Mouse (Mus musculus) cerebral cortex, adult 2 months (tissue): ENCODE data around the gene Tmem253.

Source experiments
- WGBS: fragments of 180-500 bp; shearing (Covaris S2); methylation state at CpG from one replicate; pipeline ENCODE4 v1.1.7; 2018; 5-methylcytosine and 5-hydroxymethylcytosine counted together

Tmem253 gene

GRCm38 (mm10) chr14:52015445-52016100, at the start of gene Tmem253:
Gene Tmem253, plus strand, starts transcription at chr14:52015658.
- 28% methylated on average over 6 of the region's 6 CpGs for WGBS

GRCm38 (mm10) chr14:51967400-51967799, 48.1 kb upstream of the Tmem253 start:
- 51% methylated on average over 3 of the region's 3 CpGs for WGBS

DNA sequence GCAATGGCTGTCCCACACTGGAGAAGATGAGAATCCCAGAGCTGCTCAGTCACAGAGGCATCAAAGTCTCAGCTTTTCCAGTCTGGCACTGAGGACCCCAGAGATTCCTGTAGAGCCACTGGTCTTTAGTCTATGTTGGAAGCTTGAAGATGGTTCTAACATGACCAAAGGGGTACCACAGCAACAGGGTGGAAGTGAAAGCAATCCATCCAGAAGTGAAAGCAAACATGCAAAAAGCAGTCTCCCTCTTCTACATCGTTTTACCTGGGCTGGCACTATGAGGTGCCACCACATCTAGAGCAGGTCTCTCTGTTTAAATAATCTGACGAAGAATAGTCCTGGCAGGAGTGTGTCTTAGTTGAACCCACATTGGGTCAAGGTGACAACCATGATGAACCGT, 36.2 kb upstream of the Tmem253 start:
- 94% methylated on average over 3 of the region's 3 CpGs for WGBS

DNA sequence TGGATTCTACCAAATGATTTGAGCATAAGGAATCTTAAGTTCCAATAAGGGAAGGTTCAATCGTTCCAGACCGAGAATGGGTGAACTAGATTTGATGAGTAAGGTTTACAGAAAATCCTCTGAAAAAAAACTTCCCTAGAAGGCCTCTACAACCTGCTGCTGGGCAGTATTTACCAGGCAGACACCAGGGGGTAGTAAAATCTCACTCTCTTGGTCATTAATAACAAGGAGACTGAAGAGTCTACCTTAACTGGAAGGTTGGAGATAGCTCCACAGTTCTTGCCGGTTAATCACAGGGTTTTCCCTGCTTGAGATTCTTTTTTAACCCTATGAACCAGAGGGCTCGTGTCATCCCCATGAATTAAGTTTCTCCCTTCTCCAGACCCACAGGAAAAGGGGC, 32.2 kb upstream of the Tmem253 start:
- 79% methylated on average over 4 of the region's 4 CpGs for WGBS

DNA sequence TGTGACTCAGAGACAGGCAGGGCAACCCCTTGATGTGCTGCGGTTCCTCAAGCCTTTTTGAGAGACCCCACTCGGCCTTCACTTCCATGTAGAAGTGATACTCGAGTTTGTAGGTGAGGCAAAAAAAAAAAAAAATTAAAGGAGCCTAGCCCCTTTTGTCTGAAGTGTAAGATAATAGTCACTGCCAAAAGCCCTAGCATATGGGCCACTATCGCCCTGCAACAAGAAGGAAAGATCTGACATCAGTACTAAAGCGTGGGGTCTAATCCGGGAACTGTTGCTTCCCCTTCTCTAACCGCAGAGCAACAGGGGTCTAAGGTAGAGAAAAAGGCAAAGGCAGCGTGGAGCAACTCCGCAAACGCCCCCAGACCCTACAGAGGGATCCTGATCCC, 31.6 kb upstream of the Tmem253 start:
- WGBS: 45% methylated on average over 10 of the region's 10 CpGs

DNA sequence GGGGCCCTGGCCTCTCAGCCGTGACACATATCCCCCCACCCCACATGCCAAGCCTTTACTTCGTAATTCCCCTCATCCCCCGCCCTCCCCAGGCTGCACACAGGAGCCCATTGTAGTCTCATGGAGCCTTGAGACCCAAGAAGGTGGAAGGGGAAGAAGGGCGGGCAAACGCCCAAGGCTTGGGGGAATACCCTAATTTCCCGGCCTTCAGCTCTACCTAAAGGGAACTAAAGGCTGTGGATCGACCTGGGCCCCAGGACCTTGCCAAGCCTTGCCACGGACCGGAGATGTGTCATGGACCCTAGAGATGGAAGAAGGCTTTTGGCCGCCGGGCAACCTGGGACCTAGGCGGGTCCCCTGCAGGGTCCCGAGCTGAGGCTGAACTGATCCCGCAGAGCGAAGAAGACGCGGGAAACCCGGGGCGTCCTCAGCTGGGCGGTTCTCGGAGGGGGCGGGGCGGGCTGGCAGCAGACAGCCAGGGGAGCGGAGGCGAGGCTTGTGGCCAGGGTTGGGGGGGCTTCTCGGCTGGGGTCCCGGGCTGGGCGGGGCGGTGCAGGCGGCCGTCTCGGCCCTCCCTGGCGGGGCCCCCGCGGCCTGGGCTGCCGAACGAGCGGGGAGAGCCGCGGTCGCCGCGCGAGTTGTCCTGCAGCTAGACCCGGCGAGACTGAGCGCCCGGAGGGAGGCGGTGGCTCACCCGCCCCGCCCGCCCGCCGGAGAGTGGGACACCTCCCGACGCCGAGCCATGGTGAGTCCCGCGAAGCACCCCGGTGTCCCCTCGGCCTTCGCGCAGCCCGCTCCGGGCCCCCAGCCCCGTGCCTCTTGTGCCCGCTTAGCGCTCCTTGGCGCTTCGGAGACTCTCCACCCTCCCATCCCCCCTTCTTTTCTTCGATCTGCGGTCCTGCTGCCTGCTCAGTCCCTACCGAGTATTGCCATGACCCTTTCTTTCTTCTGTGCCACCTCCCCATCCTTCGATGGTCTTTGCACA, 30.9 kb upstream of the Tmem253 start, which contains the start of gene Arhgef40:
Gene Arhgef40, plus strand, starts transcription at position 473 of the 985 bp plus-strand sequence.
- 2% methylated on average over 72 of the region's 74 CpGs for WGBS

DNA sequence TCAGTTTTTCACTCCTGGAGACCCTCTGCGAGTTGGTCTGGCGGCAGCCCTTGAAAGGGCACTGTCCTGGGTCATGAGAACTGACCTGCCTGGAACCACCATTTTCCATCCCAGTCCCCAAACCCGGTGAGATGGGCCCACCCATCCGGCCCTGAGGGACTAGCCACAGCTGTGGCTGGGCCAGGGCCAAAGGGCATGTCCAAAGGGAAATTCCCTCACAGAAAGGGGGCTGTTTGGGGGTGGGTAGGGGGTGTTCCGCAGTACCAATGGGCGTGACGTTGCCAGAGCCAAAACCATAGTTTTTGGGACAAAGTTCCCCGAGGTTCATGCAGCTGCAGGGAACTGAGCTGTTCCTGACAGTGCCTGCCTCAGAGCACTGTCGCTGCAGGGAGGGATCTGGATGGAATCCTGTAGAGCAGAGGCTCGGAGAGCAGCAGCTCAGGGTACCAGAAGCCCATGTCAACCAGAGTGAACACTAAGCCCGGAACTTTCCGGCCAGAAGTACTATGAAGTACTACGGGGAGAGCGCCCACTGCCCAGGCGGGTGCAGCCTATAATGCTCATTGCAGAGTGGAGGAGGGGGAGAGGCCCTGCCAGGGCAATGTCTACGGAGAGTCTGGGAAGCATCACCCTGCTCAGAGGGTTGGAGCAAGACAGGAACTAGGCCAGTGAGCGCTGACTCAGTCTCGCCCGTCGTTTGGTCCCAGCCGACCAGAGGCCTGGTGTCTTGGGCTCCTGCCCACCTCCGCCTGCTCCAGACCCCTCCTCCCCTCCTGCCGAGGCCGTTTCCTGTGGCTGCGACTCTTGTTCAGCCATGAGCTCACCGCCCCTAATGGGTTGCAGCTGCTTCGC, 29.9 kb upstream of the Tmem253 start:
- 5% methylated on average over 27 of the region's 27 CpGs for WGBS

- 29% methylated on average over 7 of the region's 7 CpGs for WGBS
Observed at GRCm38 (mm10) chr14:51986153-51986505, 29.3 kb upstream of the Tmem253 start.

DNA sequence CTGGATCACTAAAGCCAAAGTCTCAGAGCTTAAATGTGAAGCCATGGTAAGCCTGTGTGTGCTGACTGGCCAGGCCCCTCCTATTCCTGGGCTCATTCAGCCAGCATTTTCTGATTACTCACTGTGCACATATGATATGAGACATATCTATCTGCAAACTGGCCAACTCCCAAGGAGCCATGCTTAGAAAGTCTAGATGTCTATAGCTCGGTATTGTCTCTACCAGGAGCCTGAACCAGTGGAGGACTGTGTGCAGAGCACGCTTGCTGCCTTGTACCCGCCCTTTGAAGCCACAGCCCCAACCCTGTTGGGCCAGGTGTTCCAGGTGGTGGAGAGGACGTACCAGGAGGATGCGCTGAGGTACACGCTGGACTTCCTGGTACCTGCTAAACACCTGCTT, 28.3 kb upstream of the Tmem253 start:
- WGBS: 90% methylated on average over 6 of the region's 6 CpGs

DNA sequence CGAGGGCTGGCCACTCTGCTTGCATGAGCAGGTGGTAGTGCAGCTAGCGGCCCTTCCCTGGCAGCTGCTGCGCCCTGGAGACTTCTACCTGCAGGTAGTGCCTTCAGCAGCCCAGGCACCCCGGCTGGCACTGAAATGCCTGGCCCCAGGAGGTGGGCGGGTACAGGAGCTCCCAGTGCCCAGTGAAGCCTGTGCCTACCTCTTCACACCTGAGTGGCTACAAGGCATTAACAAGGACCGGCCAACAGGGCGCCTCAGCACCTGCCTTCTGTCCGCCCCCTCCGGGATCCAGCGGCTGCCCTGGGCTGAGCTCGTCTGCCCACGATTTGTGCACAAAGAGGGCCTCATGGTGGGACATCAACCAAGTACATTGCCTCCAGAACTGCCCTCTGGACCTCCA, 26.7 kb upstream of the Tmem253 start:
- whole genome bisulfite sequencing: 84% methylated on average over 12 of the region's 12 CpGs

GRCm38 (mm10) chr14:51989461-51989970, 25.9 kb upstream of the Tmem253 start:
- 82% methylated on average over 12 of the region's 12 CpGs for WGBS

DNA sequence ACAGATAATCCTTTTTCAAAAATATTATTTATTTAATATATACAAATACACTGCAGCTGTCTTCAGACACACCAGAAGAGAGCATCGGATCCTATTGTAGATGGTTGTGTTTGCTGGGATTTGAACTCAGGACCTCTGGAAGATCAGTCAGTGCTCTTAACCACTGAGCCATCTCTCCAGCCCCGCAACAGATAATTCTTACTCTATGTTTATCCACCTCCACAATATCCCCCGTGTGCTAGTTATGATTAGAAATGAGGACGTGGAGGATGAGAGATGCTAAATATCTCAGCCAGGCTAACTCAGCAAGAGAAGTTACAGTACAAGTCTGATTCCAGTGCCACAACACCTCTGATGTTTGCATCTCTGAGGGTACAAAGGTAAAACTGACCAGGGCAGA, 21.0 kb upstream of the Tmem253 start:
- WGBS: 72% methylated on average over 4 of the region's 4 CpGs

DNA sequence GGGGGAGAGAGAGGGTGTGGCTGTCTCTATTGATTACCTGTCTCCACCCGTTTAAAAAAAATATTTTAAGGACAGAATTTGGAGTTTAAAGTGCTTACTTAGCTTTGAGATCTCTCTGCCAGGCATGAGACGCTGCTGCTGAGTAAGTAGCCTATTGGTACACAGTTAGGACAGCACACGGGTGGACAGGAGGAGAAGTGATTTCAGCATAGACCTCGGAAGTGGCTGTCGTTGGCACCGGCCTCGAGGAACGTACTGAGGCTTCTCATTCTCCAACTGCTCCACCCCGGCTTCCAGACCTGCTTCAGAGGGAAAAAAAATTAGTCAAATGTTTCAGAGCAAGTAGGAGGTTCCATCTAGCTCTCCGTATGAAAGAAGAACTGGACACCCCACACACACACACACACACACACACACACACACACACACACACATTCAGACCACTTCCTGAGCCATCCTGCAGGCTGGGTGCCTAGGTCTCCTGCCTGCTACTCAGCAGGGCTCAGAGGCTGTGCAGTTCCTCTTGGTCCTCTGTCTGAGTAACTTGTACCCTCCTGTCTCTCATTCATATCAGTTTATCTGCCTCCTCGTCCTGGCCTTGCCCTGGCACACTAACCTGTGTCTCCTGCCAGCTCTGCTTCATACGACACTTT, 20.1 kb upstream of the Tmem253 start:
- WGBS: 62% methylated on average over 12 of the region's 12 CpGs

DNA sequence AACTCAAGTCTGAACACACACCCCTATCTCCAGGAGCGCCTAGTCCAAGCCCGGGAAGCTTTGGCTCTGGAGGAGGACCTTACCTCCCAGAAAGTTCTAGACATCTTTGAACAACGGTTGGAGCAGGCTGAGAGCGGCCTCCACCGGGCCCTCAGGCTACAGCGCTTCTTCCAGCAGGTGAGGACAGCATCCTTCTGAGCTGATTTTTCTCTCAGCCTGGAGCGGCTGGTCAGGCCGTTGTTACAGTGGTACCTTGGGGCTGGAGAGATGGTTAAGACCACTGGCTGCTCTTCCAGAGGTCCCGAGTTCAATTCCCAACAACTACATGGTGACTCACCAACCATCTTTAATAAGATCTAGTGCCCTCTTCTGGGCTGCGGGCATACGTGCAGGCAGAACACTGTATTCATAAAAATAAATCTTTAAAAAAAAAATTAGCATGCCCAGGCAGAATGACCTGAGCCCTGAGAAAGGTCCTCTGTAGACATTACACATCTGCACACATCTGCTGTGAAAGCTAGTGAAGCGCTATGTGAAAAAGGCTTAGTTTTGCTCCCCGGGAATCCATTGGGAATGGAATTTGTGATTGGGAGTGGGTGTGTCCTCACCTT, 19.1 kb upstream of the Tmem253 start:
- 86% methylated on average over 13 of the region's 13 CpGs for WGBS

GRCm38 (mm10) chr14:51996866-51997265, 18.6 kb upstream of the Tmem253 start:
- 55% methylated on average over 17 of the region's 17 CpGs for WGBS

GRCm38 (mm10) chr14:51997483-51997882, 18.0 kb upstream of the Tmem253 start:
- 95% methylated on average over 14 of the region's 14 CpGs for WGBS

GRCm38 (mm10) chr14:52003981-52004495, 11.4 kb upstream of the Tmem253 start:
- WGBS: 14% methylated on average over 16 of the region's 16 CpGs

- WGBS: 64% methylated on average over 7 of the region's 7 CpGs
Observed at GRCm38 (mm10) chr14:52005141-52005540, 10.3 kb upstream of the Tmem253 start.

- WGBS: 81% methylated on average over 6 of the region's 6 CpGs
Observed at GRCm38 (mm10) chr14:52005616-52006015, 9.8 kb upstream of the Tmem253 start.

- 72% methylated on average over 8 of the region's 8 CpGs for WGBS
Observed at GRCm38 (mm10) chr14:52006241-52006640, 9.2 kb upstream of the Tmem253 start.

DNA sequence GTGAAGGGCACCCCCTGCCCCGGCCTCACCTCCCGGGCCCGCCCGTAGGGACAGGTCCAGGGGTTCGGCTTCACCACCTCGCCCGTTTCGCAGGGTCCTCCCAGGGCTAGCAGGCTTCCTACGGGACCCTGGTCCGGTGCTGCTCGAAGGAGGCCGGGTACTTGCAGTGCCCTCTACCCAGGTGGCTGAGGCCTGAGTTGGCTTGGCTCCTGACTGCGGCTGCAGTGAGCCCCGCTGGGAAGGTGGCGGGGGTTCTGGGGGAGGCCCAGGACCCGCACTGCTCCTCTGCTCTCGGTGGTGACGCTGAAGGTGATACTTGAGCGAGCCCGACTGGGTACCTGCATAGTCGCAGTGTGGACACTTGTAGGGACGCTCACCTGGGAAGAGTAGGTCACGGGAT, 8.7 kb upstream of the Tmem253 start:
- WGBS: 93% methylated on average over 23 of the region's 23 CpGs
